Mouse (Mus musculus) C2C12 (cell line): ENCODE data around the gene Mocs1.

Source experiments
- CEBPB ChIP-seq: IDR thresholded peaks from one replicate; pipeline ENCODE4 v1.6.1; 2011; ENCODE audit warnings: low read depth, mild to moderate bottlenecking, control low read depth, moderate library complexity
- CTCF ChIP-seq: IDR thresholded peaks from one replicate; pipeline ENCODE4 v1.5.1; 2011; ENCODE audit not compliant: control insufficient read depth, insufficient read depth, insufficient read length
- FOSL1 ChIP-seq: IDR thresholded peaks from one replicate; pipeline ENCODE4 v1.8.0; 2011; ENCODE audit warnings: mild to moderate bottlenecking, low read length; ENCODE audit not compliant: poor library complexity, insufficient read depth, severe bottlenecking
- MAX ChIP-seq: IDR thresholded peaks from one replicate; pipeline ENCODE4 v1.6.1; 2011; ENCODE audit warnings: mild to moderate bottlenecking, control low read depth
- MYOD1 ChIP-seq: IDR thresholded peaks from one replicate; pipeline ENCODE4 v1.6.1; 2011; ENCODE audit warnings: low read depth; ENCODE audit not compliant: control insufficient read depth, insufficient read length
- MYOG ChIP-seq: IDR thresholded peaks from one replicate; pipeline ENCODE4 v1.6.1; 2011; ENCODE audit not compliant: control insufficient read depth, insufficient read length; ENCODE audit errors: extremely low read depth
- USF1 ChIP-seq: IDR thresholded peaks from one replicate; pipeline ENCODE4 v1.6.1; 2011; ENCODE audit warnings: low read depth, mild to moderate bottlenecking, control low read depth, moderate library complexity

DNA sequence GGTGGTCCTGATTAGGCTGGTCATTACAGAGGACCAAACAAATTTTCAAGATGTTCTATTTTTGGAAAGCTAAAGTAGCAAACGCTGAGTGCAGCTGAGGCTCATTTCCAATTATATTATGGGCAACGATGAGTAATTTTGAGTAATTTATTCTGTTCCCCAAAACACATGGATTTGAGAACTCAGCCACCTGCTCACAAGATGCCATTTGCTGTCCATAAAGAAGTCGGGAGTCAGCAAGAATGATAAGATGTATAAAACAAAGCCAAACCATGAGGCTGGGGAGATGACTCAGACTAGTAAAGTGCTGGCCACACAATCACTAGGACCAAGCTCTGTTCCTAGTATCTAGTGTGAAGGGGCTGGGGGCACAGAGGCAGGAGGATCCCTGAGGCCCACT, 56.3 kb downstream of the Mocs1 start:
- TF ChIP-seq CTCF: no peak
- no peak for TF ChIP-seq USF1
- no peak for TF ChIP-seq FOSL1
- no peak for TF ChIP-seq MYOG
- no peak for TF ChIP-seq CEBPB
- TF ChIP-seq MAX: no peak
- peak; percentile 58 for TF ChIP-seq MYOD1
